Mouse (Mus musculus): ENCODE results near the gene Ufsp1. TPM values are rescaled to one million over a fixed set of nuclear protein-coding genes. Genes with fewer than 3 reads are reported as not detected.

Ufsp1 gene
- polyA plus RNA-seq, 1 experiment from 2014 or later, result 8.4 TPM

DNA sequence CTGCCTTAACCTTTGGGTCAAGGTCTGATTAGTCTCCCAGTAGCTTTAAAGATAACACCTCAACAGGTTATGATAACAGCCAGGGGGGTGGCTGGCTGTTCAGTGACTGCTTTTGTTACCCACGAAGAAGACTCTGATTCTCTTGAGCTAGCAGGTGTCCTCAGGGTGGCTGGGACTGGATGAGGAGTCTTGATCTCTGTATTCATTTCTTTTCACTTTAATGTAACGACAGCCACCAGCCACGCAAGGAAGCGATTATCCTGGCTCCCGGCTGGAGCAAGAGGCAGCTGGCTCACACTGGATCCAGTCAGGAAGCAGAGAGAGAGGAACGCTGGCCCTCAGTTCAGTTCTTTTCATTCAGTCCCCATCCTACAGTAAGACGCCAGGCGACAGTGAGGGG is 42.8 kb downstream of the Ufsp1 start:
- no peaks in the 10 kb centered on the region for H3K36me3 ChIP-seq
- DNase-seq (no peak), ATAC-seq (ENCODE audit: low read depth) (no peak)
- 58% methylated on average over 8 of the region's 8 CpGs for WGBS (ENCODE audit: insufficient replicate concordance)
- H3K9me3 ChIP-seq (replicated peaks), result no peaks in the 10 kb centered on the region
- H3K4me2 ChIP-seq, result peak overlapping the region; percentile 82; the same call in 1 of the 2 replicates
- peak overlapping the region; percentile 69 for H3K27ac ChIP-seq
- no peak overlapping the region for H3K9ac ChIP-seq
- peaks cover 8% of the 10 kb centered on the region; the same call in 1 of the 2 replicates for H3K27me3 ChIP-seq
- H3K4me1 ChIP-seq (replicated peaks), result peaks cover 64% of the 10 kb centered on the region
- H3K4me3 ChIP-seq (replicated peaks), result no peak overlapping the region

DNA sequence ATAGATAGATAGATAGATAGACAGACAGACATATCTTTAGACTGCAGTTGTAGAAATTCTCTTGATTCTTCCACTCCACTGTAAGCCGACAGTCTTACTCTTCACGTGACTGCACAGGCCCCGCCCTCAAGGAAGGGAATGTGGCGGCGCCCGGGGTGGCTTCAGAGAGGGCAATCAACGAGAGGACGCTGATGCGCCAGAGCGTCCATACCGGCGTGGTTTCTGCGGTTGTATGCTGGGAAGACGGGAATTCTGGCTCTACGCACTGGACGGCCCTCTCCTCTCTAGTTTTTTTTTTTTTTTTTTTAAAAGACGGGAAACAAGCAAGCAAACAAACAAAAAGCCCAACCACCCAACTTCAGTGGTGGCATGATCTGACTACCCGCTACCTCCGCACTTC is 43.8 kb downstream of the Ufsp1 start:
- peak overlapping the region; percentile 82 for H3K4me2 ChIP-seq
- H3K9ac ChIP-seq, result peak overlapping the region; percentile 71
- peak overlapping the region; percentile 55 for H3K27ac ChIP-seq
- H3K27me3 ChIP-seq, result peaks cover 8% of the 10 kb centered on the region; the same call in 1 of the 2 replicates
- H3K36me3 ChIP-seq, result no peaks in the 10 kb centered on the region
- peak overlapping the region; percentile 60 for H3K4me3 ChIP-seq (replicated peaks)
- 0% methylated on average over 19 of the region's 19 CpGs for WGBS (ENCODE audit: insufficient replicate concordance)
- peak; percentile 72 for ATAC-seq (ENCODE audit: low read depth)
- H3K4me1 ChIP-seq (replicated peaks), result peaks cover 54% of the 10 kb centered on the region
- DNase-seq, result peak; percentile 74
- no peaks in the 10 kb centered on the region for H3K9me3 ChIP-seq (replicated peaks)

DNA sequence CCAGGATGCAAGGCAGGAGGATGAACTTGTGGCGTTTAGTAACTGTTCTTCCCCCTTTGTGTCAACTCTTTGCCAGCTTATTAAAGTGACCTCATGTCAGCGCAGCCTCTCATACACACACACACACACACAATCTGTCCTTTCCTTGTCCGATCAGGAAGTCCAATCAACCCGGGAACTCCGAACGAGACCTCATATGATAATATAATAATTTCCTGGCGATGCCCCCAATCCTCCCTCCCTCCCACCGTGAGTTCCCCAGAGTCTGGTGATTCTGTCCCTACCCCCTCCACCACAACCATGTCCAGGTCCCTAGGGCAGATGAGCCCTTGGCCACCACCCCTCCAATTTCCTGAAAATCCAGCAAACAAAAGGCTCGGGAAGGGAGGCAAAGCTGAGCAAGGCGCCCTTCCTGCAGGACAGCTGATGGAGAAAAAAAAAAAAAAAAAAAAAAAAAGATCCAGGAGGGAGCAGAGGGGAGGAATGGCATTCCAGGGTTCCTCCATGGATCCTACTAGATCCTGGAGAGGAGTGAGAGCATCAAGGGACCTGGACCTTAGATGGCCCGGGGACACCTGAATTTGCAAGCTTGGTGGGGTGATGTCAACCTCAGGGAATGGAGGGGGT is 44.3 kb downstream of the Ufsp1 start:
- Histone ChIP-seq H3K36me3 (no peaks in the 10 kb centered on the region), H3K27me3 (peaks cover 8% of the 10 kb centered on the region; the same call in 1 of the 2 replicates), H3K9me3 (replicated peaks) (no peaks in the 10 kb centered on the region), H3K4me2 (peak overlapping the region; percentile 82), H3K27ac (peak overlapping the region; percentile 55), H3K4me1 (replicated peaks) (peaks cover 49% of the 10 kb centered on the region), H3K9ac (peak overlapping the region; percentile 71), H3K4me3 (replicated peaks) (peak overlapping the region; percentile 60)
- no peak for DNase-seq
- 3% methylated on average over 11 of the region's 11 CpGs for WGBS (ENCODE audit: insufficient replicate concordance)
- peak; percentile 20; the same call in 1 of the 2 replicates for ATAC-seq (ENCODE audit: low read depth)

DNA sequence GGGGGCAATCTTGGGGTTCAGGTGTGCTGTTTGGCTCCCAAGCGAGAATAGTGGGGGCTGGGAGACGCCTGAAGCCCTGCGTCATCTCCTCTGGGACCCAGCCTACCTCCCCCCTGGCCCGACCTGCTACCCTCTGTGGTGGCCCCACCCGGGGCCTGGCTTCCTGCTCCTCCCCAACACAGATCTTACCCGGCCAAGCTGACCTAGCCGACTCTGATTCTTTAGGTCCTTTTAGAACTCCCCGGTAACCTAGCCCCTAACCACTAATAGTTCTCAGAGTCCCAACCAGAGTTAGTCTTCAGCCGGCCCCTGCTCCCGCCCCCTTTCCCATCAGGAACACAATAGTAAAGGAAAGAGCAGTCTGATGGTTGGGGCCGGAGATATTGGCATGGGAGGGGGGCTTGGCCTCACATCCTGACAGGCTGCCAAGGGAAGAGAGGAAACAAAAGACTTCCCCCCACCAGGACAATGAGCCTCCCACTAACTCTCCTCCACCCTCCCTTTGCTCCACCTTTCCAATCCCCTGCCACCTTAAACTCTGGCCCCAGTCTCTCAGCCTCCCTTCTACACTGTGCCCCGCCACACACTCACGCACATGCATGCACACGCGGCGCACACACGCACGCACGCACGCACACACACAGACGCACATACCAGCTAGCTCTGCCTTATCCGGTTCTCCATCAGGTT is 45.0 kb downstream of the Ufsp1 start:
- Histone ChIP-seq H3K4me2 (peak overlapping the region; percentile 82), H3K9ac (peak overlapping the region; percentile 71; the same call in 1 of the 2 replicates), H3K36me3 (no peaks in the 10 kb centered on the region), H3K9me3 (replicated peaks) (no peaks in the 10 kb centered on the region), H3K4me1 (replicated peaks) (peaks cover 42% of the 10 kb centered on the region), H3K27me3 (peaks cover 8% of the 10 kb centered on the region; the same call in 1 of the 2 replicates), H3K27ac (peak overlapping the region; percentile 55), H3K4me3 (replicated peaks) (peak overlapping the region; percentile 60)
- ATAC-seq (ENCODE audit: low read depth) (0 out of 2 replicates have a peak, but pooled peaks have one; percentile 21), DNase-seq (no peak)
- 21% methylated on average over 22 of the region's 22 CpGs for WGBS (ENCODE audit: insufficient replicate concordance)

DNA sequence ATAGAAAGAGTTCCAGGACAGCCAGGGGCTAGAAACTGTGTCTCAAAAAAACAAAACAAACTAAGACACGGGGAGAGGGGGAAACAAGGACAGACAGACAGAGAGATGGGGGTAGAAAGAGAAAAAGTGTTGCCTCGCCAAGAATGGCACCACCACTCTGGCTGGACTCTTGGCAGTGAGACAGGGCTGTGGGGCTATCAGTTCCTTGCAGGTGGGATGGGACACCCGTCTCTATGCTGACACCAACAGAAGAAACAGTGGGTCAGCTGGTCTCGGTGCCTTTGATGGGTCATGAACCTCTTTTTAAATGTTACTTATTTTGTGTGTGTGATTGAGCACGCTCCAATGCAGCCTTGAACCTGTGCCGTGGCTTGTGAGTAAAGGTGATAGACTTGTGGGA is 45.8 kb downstream of the Ufsp1 start:
- Histone ChIP-seq H3K9ac (no peak overlapping the region), H3K9me3 (replicated peaks) (no peaks in the 10 kb centered on the region), H3K27me3 (peaks cover 10% of the 10 kb centered on the region; the same call in 1 of the 2 replicates), H3K27ac (no peak overlapping the region), H3K4me3 (replicated peaks) (no peak overlapping the region), H3K4me2 (no peak overlapping the region), H3K36me3 (no peaks in the 10 kb centered on the region), H3K4me1 (replicated peaks) (peaks cover 44% of the 10 kb centered on the region)
- 50% methylated on average over 6 of the region's 6 CpGs for WGBS (ENCODE audit: insufficient replicate concordance)
- ATAC-seq (ENCODE audit: low read depth) (no peak), DNase-seq (no peak)

DNA sequence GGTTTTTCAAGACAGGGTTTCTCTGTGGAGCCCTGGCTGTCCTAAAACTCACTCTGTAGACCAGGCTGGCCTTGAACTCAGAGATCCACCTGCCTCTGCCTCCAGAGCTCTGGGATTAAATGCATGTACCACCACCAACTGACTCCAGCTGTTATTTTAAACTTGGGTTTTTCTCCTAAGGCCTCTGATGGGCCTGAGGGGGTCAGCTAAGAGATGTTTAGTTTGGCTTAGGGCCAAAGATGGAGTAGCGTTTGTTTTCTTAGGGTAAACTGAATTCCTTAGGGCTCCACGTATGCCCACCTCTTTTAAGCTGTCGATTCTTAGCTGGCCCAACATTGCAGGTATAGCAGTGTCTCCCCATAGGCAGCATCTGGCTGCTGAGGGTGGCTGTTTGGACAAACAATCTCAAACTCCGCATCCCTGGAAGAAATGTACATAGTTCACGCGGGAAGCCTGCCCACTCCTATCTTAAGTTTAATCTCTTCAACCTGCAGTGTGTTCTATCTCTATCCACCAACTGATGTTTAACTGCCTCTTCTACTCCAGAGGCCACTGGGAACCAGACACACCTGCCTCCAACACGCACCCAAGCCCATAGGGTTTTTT is 48.1 kb downstream of the Ufsp1 start:
- Histone ChIP-seq H3K27ac (no peak overlapping the region), H3K4me1 (replicated peaks) (peaks cover 32% of the 10 kb centered on the region), H3K36me3 (no peaks in the 10 kb centered on the region), H3K4me2 (no peak overlapping the region), H3K4me3 (replicated peaks) (no peak overlapping the region), H3K27me3 (peaks cover 18% of the 10 kb centered on the region), H3K9ac (no peak overlapping the region), H3K9me3 (replicated peaks) (no peaks in the 10 kb centered on the region)
- ATAC-seq (ENCODE audit: low read depth), result no peak
- 58% methylated on average over 7 of the region's 7 CpGs for WGBS (ENCODE audit: insufficient replicate concordance)
- DNase-seq, result no peak

DNA sequence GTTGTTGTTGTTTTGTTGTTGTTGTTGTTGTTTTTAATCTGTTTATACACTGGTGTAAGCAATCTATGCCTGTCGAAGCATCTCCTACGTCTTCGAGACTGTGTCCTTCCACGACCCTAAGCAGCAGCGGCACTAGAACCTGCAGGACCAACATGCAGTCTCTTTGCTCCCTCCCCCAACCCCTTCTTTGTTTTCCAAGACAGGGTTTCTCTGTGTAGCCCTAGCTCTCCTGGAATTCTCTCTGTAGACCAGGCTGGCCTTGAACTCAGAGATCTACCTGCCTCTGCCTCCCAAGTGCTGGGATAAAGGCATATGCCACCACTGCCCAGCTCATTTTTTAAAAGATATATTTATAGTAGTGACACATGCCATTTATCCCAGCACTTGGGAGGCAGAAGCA is 49.0 kb downstream of the Ufsp1 start:
- no peak overlapping the region for H3K27ac ChIP-seq
- ATAC-seq (ENCODE audit: low read depth), result no peak
- H3K4me3 ChIP-seq (replicated peaks), result no peak overlapping the region
- WGBS (ENCODE audit: insufficient replicate concordance), result 75% methylated on average over 5 of the region's 5 CpGs
- H3K36me3 ChIP-seq, result no peaks in the 10 kb centered on the region
- no peaks in the 10 kb centered on the region for H3K9me3 ChIP-seq (replicated peaks)
- no peak overlapping the region for H3K9ac ChIP-seq
- peaks cover 27% of the 10 kb centered on the region for H3K27me3 ChIP-seq
- DNase-seq, result no peak
- no peak overlapping the region for H3K4me2 ChIP-seq
- peaks cover 27% of the 10 kb centered on the region for H3K4me1 ChIP-seq (replicated peaks)

DNA sequence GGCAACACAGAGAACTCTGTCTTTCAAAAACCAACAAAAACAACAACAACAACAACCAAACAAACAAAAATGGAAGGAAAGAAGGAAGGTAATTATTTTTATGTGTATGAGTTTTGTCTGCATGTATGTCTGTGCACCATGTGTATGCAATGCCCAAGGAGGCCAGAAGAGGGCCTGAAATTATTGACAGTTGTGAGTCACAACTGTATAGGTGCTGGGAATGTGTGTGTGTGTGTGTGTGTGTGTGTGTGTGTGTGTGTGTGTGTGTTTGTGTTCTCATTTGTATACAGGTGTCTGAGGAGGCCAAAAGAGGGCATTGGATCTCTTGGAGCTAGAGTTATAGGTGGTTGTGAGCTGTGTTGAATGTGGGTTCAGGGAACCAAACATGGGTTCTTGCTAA is 49.4 kb downstream of the Ufsp1 start:
- H3K4me2 ChIP-seq, result no peak overlapping the region

More for the DNA sequence above, 49.4 kb downstream of the Ufsp1 start:
- Histone ChIP-seq H3K4me3 (replicated peaks) (no peak overlapping the region), H3K9ac (no peak overlapping the region), H3K27ac (no peak overlapping the region), H3K9me3 (replicated peaks) (no peaks in the 10 kb centered on the region), H3K27me3 (peaks cover 32% of the 10 kb centered on the region), H3K36me3 (no peaks in the 10 kb centered on the region), H3K4me1 (replicated peaks) (peaks cover 23% of the 10 kb centered on the region)
- DNase-seq (no peak), ATAC-seq (ENCODE audit: low read depth) (no peak)

Small RNA genes lying within 50 kb of the gene (microRNA-seq; reads per million reads assigned to microRNA genes)
- gene Mir7036 (not detected), gene Mir8116 (2.1 reads per million)

Other genes starting within 250 kb of the Ufsp1 start
- gene Ap1s1, start 248.5 kb upstream of the Ufsp1 start, polyA plus RNA-seq (2015; fragmentation: Nextera tagmentation; extraction: Ambion mirVana), result 109 and 114 TPM in 2 replicates
- 0.05 TPM in 1 of 2 replicates, not detected in the other for gene Serpine1, start 222.4 kb upstream of the Ufsp1 start, polyA plus RNA-seq (2015; fragmentation: Nextera tagmentation; extraction: Ambion mirVana)
- gene Trim56, start 178.4 kb upstream of the Ufsp1 start, polyA plus RNA-seq (2015; fragmentation: Nextera tagmentation; extraction: Ambion mirVana), result 8.4 and 9.9 TPM in 2 replicates
- gene Muc3, start 145.3 kb upstream of the Ufsp1 start, polyA plus RNA-seq (2015; fragmentation: Nextera tagmentation; extraction: Ambion mirVana), result not detected in 2 replicates
- gene Muc3a, start 82.2 kb upstream of the Ufsp1 start, polyA plus RNA-seq (2015; fragmentation: Nextera tagmentation; extraction: Ambion mirVana), result 0.05 TPM in 1 of 2 replicates, not detected in the other
- 15.9 and 16.6 TPM in 2 replicates for gene Ache, start 7.1 kb upstream of the Ufsp1 start, polyA plus RNA-seq (2015; fragmentation: Nextera tagmentation; extraction: Ambion mirVana)
- 86.7 and 102 TPM in 2 replicates for gene Srrt, start 13.0 kb downstream of the Ufsp1 start, polyA plus RNA-seq (2015; fragmentation: Nextera tagmentation; extraction: Ambion mirVana)
- 10.1 and 10.6 TPM in 2 replicates for gene Trip6, start 19.8 kb downstream of the Ufsp1 start, polyA plus RNA-seq (2015; fragmentation: Nextera tagmentation; extraction: Ambion mirVana)
- 2.8 and 3.2 TPM in 2 replicates for gene Slc12a9, start 39.0 kb downstream of the Ufsp1 start, polyA plus RNA-seq (2015; fragmentation: Nextera tagmentation; extraction: Ambion mirVana)
- 5.6 and 8.1 TPM in 2 replicates for gene Ephb4, start 55.5 kb downstream of the Ufsp1 start, polyA plus RNA-seq (2015; fragmentation: Nextera tagmentation; extraction: Ambion mirVana)
- 0.12 and 0.16 TPM in 2 replicates for gene Zan, start 182.4 kb downstream of the Ufsp1 start, polyA plus RNA-seq (2015; fragmentation: Nextera tagmentation; extraction: Ambion mirVana)
- gene Pop7, start 207.9 kb downstream of the Ufsp1 start, polyA plus RNA-seq (2015; fragmentation: Nextera tagmentation; extraction: Ambion mirVana), result 45.7 and 46.1 TPM in 2 replicates
- 3.3 and 3.7 TPM in 2 replicates for gene Gigyf1, start 223.9 kb downstream of the Ufsp1 start, polyA plus RNA-seq (2015; fragmentation: Nextera tagmentation; extraction: Ambion mirVana)
- gene Epo, start 238.6 kb downstream of the Ufsp1 start, polyA plus RNA-seq (2015; fragmentation: Nextera tagmentation; extraction: Ambion mirVana), result 0.96 and 1.2 TPM in 2 replicates
- gene Gnb2, start 238.9 kb downstream of the Ufsp1 start, polyA plus RNA-seq (2015; fragmentation: Nextera tagmentation; extraction: Ambion mirVana), result 139 and 159 TPM in 2 replicates

Measured in liver, embryonic 13.5 days (tissue).